Mouse (Mus musculus) hindbrain, embryonic 16.5 days (tissue): ENCODE results near the gene Ptprn2. TPM values are rescaled to one million over a fixed set of nuclear protein-coding genes. Genes with fewer than 3 reads are reported as not detected.

Source experiments
- ATAC-seq: fragments of 200-750 bp; cut with Nextera tagmentation; 2 replicates; pipeline ENCODE4 v1.8.0; 2017; ENCODE audit warnings: moderate TSS enrichment, moderate library complexity
- H3K27ac ChIP-seq: fragments of 300-500 bp; sonication (generic); 2 replicates; pipeline ENCODE4 v1.5.1; 2014; ENCODE audit warnings: low read depth, mild to moderate bottlenecking, control low read depth, low read length, moderate library complexity
- H3K27me3 ChIP-seq: fragments of 300-500 bp; sonication (generic); replicated peaks from 2 replicates; pipeline ENCODE4 v1.6.1; 2014; ENCODE audit warnings: low read length; ENCODE audit not compliant: control insufficient read depth, insufficient read depth
- H3K36me3 ChIP-seq: fragments of 300-500 bp; sonication (generic); 2 replicates; pipeline ENCODE4 v1.6.1; 2014; ENCODE audit warnings: mild to moderate bottlenecking, low read length, moderate library complexity, mixed read lengths; ENCODE audit not compliant: control insufficient read depth, insufficient read depth
- H3K4me1 ChIP-seq: fragments of 300-500 bp; sonication (generic); 2 replicates; pipeline ENCODE4 v1.6.1; 2014; ENCODE audit warnings: low read depth, low read length; ENCODE audit not compliant: control insufficient read depth, insufficient read depth
- H3K4me2 ChIP-seq: fragments of 300-500 bp; sonication (generic); 2 replicates; pipeline ENCODE4 v1.6.1; 2014; ENCODE audit warnings: mild to moderate bottlenecking, low read length, control low read depth, moderate library complexity
- H3K4me3 ChIP-seq: fragments of 300-500 bp; sonication (generic); 2 replicates; pipeline ENCODE4 v1.5.1; 2014; ENCODE audit warnings: mild to moderate bottlenecking, low read length, control low read depth, moderate library complexity
- H3K9ac ChIP-seq: fragments of 300-500 bp; sonication (generic); 2 replicates; pipeline ENCODE4 v1.6.1; 2014; ENCODE audit warnings: low read depth, mild to moderate bottlenecking, control low read depth, low read length, moderate library complexity
- H3K9me3 ChIP-seq: fragments of 300-500 bp; sonication (generic); 2 replicates; pipeline ENCODE4 v1.6.1; 2014; ENCODE audit warnings: mild to moderate bottlenecking, low read length, moderate library complexity; ENCODE audit not compliant: control insufficient read depth
- WGBS: fragments of 180-500 bp; shearing (Covaris S2); extraction: QIAGEN DNeasy Blood & Tissue Kit; methylation state at CpG from one replicate; pipeline ENCODE4 v1.1.7; 2014; 5-methylcytosine and 5-hydroxymethylcytosine counted together
- polyA plus RNA-seq: library from polyadenylated mRNA; unstranded; fragments of >200 nt; fragmentation: Nextera tagmentation; extraction: Ambion mirVana; gene quantifications from 2 replicates; pipeline ENCODE4 v1.2.1, GENCODE M21; 2015

Ptprn2 gene
- polyA plus RNA-seq, 1 experiment from 2014 or later: 11.7 TPM

DNA sequence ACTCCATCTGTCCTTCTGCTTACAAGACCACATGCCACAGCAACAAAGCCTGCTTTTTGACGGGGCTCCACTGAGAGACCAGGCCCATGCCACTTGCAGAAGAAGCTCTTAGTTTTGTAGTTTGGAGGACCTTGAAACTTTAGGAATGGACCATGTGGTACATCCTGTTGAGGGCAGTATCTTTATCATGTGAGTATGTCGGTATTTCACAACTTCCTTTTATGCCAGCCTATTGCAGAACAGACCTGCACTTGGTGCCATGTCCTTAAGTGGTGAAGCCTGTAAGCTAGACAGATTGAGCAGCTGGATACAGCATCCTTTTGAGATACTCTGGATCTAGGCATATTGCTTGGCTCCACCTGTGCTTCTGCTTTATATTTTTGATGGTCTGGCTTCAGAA, 12.3 kb upstream of the Ptprn2 start:
- H3K4me1 ChIP-seq: no peaks in the 10 kb centered on the region
- no peak overlapping the region for H3K27ac ChIP-seq
- H3K4me3 ChIP-seq: no peak overlapping the region
- no peak overlapping the region for H3K9ac ChIP-seq
- no peak overlapping the region for H3K4me2 ChIP-seq
- H3K27me3 ChIP-seq: no peaks in the 10 kb centered on the region
- no peaks in the 10 kb centered on the region for H3K36me3 ChIP-seq
- H3K9me3 ChIP-seq: no peaks in the 10 kb centered on the region
- no peak for ATAC-seq
- 79% methylated on average over 2 of the region's 2 CpGs for WGBS

DNA sequence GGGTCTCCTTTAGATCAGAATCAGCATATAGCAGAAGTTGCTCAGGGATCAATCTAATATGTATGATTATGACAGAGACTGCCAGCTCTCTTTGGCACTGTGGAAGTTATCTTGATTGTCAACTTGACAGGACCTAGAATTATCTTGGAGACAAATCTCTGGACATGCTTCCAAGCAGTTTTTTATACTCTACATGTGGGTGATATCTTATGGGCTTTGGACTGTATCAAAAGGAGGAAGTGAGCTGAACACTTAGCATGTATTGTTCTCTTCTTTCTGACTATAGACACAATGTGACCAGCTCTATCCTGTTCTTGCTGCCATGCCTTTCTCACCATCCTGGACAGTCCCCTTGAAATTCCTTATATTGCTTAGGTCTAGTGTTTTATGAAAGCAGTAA, 11.8 kb upstream of the Ptprn2 start:
- H3K27me3 ChIP-seq: no peaks in the 10 kb centered on the region
- no peaks in the 10 kb centered on the region for H3K4me1 ChIP-seq
- no peak overlapping the region for H3K9ac ChIP-seq
- H3K27ac ChIP-seq: no peak overlapping the region
- no peaks in the 10 kb centered on the region for H3K36me3 ChIP-seq
- ATAC-seq: no peak
- no peaks in the 10 kb centered on the region for H3K9me3 ChIP-seq
- no peak overlapping the region for H3K4me3 ChIP-seq
- no peak overlapping the region for H3K4me2 ChIP-seq

DNA sequence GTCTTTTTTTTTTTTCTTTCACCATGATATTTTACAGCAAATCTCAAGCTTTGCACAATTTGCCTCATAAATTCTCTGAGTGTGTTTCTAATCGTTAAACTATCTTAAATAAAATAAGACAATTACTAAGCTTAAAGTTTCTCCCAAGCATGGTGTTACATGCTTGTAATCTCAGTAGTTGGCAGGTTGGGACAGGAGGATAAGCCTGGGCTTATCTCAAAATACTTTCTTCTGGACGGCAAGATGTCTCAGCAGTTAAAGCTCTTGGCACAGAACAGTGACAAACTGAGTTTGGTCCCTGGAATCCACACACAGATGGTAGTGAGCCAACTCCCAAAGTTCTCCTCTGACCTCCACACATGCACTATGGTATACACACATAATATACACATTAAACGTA, 10.8 kb upstream of the Ptprn2 start:
- ATAC-seq: no peak
- Histone ChIP-seq H3K36me3 (no peaks in the 10 kb centered on the region), H3K4me1 (no peaks in the 10 kb centered on the region), H3K27ac (no peak overlapping the region), H3K9ac (no peak overlapping the region), H3K4me2 (no peak overlapping the region), H3K9me3 (no peaks in the 10 kb centered on the region), H3K4me3 (no peak overlapping the region), H3K27me3 (no peaks in the 10 kb centered on the region)
- 82% methylated on average over 3 of the region's 3 CpGs for WGBS

DNA sequence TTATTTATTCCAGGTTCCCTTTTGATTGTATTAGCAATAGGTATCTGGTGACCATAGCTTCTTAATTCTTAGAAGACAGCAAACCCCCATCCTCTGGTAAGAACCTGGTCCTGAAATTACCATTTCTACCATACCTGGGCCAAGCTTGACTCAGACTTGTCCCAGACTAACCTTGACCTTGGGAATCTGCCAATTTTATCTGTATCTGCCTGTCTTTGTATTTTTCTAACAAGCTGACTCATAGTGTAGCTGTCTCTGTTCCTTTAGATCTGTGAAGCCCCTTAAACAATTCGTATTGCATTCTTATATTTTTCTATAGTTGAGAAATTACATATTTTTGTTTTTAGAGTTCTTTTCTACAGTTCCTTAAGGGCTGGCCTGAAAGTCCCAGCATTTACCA, 6.7 kb upstream of the Ptprn2 start:
- no peaks in the 10 kb centered on the region for H3K27me3 ChIP-seq
- H3K27ac ChIP-seq: no peak overlapping the region
- H3K36me3 ChIP-seq: no peaks in the 10 kb centered on the region
- no peak overlapping the region for H3K4me3 ChIP-seq
- no peak overlapping the region for H3K9ac ChIP-seq
- H3K4me1 ChIP-seq: no peaks in the 10 kb centered on the region
- H3K9me3 ChIP-seq: no peaks in the 10 kb centered on the region
- ATAC-seq: no peak
- WGBS: 67% methylated on average over 1 of the region's 1 CpGs
- H3K4me2 ChIP-seq: no peak overlapping the region

DNA sequence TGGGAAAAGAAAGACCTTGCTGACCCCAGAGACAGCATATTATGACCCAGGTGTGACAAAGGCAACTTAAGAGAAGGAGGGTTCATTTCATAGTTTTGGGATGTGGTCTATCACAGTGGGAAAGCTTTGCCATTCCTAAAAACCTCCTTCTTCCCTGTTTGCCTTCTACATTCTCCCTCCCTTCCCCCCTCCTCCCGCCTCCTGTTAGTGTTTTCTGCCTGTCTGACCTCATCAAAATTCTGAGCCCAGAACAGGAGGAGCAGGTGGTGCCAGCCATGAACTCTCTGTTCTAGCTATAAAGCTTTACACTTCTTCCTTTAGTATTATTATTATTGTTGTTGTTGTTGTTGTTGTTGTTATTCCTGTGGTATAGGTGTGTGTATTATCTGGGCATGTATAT, 3.6 kb upstream of the Ptprn2 start:
- 82% methylated on average over 1 of the region's 1 CpGs for WGBS
- H3K27me3 ChIP-seq: no peaks in the 10 kb centered on the region
- peaks cover 5% of the 10 kb centered on the region for H3K4me1 ChIP-seq
- H3K36me3 ChIP-seq: no peaks in the 10 kb centered on the region
- H3K4me2 ChIP-seq: no peak overlapping the region
- H3K9me3 ChIP-seq: no peaks in the 10 kb centered on the region
- no peak overlapping the region for H3K27ac ChIP-seq
- ATAC-seq: no peak
- no peak overlapping the region for H3K4me3 ChIP-seq
- H3K9ac ChIP-seq: no peak overlapping the region

DNA sequence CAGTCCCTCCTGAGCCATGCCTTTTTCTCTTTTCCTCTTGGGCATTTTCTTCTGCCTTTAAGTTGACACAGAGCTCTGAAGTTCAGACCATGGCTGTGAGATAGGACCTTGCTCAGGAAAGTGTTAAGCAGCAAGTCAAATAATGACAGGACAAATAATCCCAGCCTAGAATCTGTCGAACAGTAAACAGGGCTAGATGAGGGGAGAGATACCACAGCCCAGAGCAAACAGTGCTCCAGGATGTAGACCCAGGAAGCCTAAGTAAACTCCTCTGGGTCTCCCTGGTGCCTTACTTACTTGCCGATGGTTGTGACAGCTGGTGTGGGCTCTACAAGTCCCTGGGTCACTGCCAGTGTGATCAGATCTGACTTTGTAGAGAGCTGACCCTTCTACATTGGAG, 1.9 kb upstream of the Ptprn2 start:
- ATAC-seq: no peak
- H3K4me1 ChIP-seq: peaks cover 7% of the 10 kb centered on the region
- no peak overlapping the region for H3K27ac ChIP-seq
- H3K36me3 ChIP-seq: no peaks in the 10 kb centered on the region
- 71% methylated on average over 2 of the region's 2 CpGs for WGBS
- no peak overlapping the region for H3K9ac ChIP-seq
- H3K4me2 ChIP-seq: no peak overlapping the region
- no peak overlapping the region for H3K4me3 ChIP-seq
- no peaks in the 10 kb centered on the region for H3K9me3 ChIP-seq
- no peaks in the 10 kb centered on the region for H3K27me3 ChIP-seq

DNA sequence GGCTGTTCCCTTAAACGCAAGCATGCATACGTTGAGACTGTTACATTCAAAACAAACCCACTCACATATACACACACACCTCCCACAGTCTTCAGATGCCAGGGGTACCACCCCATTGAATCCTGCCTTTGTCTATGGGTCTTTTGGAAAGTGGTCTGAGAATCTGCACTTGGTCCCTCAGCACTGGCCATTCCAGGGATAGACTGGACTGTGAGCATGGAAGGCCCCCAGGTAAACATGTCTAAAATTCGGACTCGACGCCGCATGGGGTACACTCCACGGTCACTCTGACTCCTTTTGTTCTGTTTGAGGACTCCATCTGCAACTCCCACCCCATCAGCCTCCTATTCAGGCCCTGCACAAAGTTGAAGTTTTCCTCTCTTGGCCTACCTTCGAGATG, 529 bp upstream of the Ptprn2 start:
- no peaks in the 10 kb centered on the region for H3K9me3 ChIP-seq
- H3K4me2 ChIP-seq: peak overlapping the region; percentile 87
- ATAC-seq: no peak
- no peaks in the 10 kb centered on the region for H3K36me3 ChIP-seq
- WGBS: 72% methylated on average over 8 of the region's 8 CpGs
- peak overlapping the region; percentile 76 for H3K4me3 ChIP-seq
- peaks cover 7% of the 10 kb centered on the region for H3K4me1 ChIP-seq
- H3K27ac ChIP-seq: no peak overlapping the region
- peak overlapping the region; percentile 90 for H3K9ac ChIP-seq
- H3K27me3 ChIP-seq: no peaks in the 10 kb centered on the region

DNA sequence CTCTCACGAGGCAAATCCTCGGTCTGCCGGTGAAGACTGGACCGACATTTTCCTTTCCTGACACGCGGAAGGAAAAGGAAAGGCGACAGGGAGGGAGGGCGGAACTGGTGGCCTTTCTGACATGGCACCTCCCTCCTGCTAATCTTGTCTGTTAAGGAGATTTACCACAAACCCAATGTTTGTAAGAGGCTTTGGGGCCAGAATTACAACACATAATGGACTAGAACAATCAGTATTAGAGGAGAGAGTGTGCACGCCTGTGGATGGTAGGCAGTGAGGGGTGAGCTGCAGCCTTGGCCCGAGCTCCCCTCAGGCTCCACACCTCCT, 847 bp downstream of the Ptprn2 start:
- Histone ChIP-seq H3K4me3 (peak overlapping the region; percentile 76), H3K27ac (peak overlapping the region; percentile 94), H3K9me3 (no peaks in the 10 kb centered on the region), H3K4me1 (peaks cover 7% of the 10 kb centered on the region), H3K27me3 (no peaks in the 10 kb centered on the region), H3K4me2 (peak overlapping the region; percentile 87), H3K36me3 (no peaks in the 10 kb centered on the region), H3K9ac (peak overlapping the region; percentile 90)
- ATAC-seq: peak; percentile 15
- WGBS: 3% methylated on average over 9 of the region's 10 CpGs

DNA sequence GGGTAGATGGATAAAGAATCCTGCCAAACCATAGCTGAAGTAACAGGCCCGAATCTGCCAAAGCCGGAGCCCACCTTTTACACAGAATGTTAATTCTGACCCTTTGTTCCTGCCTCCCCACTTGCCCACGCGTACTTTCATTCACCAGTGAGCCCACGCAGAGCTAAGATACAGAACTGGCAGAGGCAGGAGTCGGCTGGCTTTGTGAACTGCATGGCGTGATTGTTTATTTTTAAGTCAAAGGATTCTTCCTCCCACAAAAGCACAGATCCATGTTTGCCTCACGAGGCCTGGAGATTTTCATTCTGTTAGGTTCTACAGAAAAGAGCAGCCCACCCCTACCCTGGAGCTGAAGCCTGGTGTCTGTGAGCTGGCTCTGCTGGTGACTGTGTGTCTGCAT, 3.3 kb downstream of the Ptprn2 start:
- no peak overlapping the region for H3K4me3 ChIP-seq
- WGBS: 59% methylated on average over 8 of the region's 8 CpGs
- H3K9me3 ChIP-seq: no peaks in the 10 kb centered on the region
- no peak for ATAC-seq
- no peak overlapping the region for H3K9ac ChIP-seq
- H3K4me2 ChIP-seq: no peak overlapping the region
- no peak overlapping the region for H3K27ac ChIP-seq
- H3K4me1 ChIP-seq: peaks cover 7% of the 10 kb centered on the region
- no peaks in the 10 kb centered on the region for H3K36me3 ChIP-seq
- H3K27me3 ChIP-seq: no peaks in the 10 kb centered on the region

DNA sequence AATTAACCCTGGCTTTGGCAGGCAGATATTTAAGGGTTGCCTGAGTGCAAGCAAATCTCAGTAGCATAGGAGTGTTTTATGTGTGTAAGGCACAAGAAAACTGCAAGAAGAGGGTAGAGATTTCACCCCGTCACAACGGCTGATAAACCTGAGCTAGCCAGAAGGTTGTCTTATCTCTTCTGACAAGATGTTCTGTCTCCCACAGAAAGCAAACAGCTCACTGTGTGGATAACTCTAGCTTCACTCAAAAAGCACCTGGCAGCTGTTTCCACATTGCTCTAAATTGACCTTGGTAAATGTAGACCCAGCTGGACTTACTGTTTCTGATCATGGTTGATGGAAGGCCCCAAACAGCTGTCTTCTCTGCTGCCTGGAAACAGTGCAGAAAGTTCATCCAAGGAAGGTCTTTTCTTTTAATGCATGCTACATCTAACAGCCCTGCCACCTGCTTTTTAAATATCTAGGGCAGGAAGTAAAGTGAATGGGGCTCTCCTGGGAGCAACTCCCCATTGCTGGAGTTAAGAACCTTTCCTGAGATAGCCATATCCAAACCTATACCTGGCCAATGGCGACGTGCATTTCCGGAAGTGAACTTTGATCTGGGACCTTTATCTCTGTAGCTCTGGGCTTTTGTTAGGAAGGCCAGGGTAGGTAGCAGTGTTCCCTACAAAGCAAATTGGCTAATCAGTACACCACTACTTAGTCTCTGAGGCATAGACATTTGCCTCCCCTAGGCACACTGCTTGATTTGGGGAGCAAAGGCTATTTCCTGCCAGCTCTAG, 5.2 kb downstream of the Ptprn2 start:
- no peak for ATAC-seq
- no peak overlapping the region for H3K4me3 ChIP-seq
- no peaks in the 10 kb centered on the region for H3K27me3 ChIP-seq
- H3K36me3 ChIP-seq: no peaks in the 10 kb centered on the region
- H3K4me2 ChIP-seq: no peak overlapping the region
- 89% methylated on average over 5 of the region's 5 CpGs for WGBS
- H3K9ac ChIP-seq: no peak overlapping the region
- peaks cover 2% of the 10 kb centered on the region; the same call in 1 of the 2 replicates for H3K4me1 ChIP-seq
- no peak overlapping the region for H3K27ac ChIP-seq
- H3K9me3 ChIP-seq: no peaks in the 10 kb centered on the region
